23 mouse cellular contexts compared by ENCODE assay signal in genomic region chr5:40331237-40331636, GRCm38 (mm10).
DNase-seq lines count a peak whose midpoint lies in the region; ATAC-seq and TF ChIP-seq lines count a peak whose summit lies in the region.
"Had no signal": no experiment of that assay in that cellular context is flagged by ENCODE, and none has a peak within 500 bp of the region (broad histone marks: within the 10 kb centered on the region; RNA-seq: fewer than 3 reads in every experiment).

No protein-coding gene starts in this region.

- H3K9me3 ChIP-seq in midbrain, postnatal 0 days (ENCODE audit: low read length) = no peaks in the 10 kb centered on the region
- no peaks in the 10 kb centered on the region for H3K9me3 ChIP-seq in midbrain, embryonic 11.5 days (ENCODE audit: control insufficient read depth, low read length)
- H3K9me3 ChIP-seq: embryonic facial prominence, embryonic 13.5 days; hindbrain, embryonic 12.5 days; intestine, embryonic 15.5 days; liver, embryonic 12.5 days had no signal

- no peaks in the 10 kb centered on the region for H3K27me3 ChIP-seq in midbrain, postnatal 0 days (ENCODE audit: insufficient read depth, low read length)
- H3K27me3 ChIP-seq in midbrain, embryonic 11.5 days (ENCODE audit: control insufficient read depth, insufficient read depth, low read length) = no peaks in the 10 kb centered on the region
- H3K27me3 ChIP-seq in kidney, adult 2 months (replicated peaks; ENCODE audit: control insufficient read depth, insufficient read depth, low read length) = no peaks in the 10 kb centered on the region
- H3K27me3 ChIP-seq: embryonic facial prominence, embryonic 13.5 days; hindbrain, embryonic 12.5 days; intestine, embryonic 15.5 days; liver, embryonic 12.5 days; Patski had no signal

- WGBS in midbrain, postnatal 0 days = 61% methylated on average over 1 of the region's 1 CpGs
- WGBS in midbrain, embryonic 11.5 days = 79% methylated on average over 1 of the region's 1 CpGs
- WGBS in kidney, adult 2 months = 63% methylated on average over 1 of the region's 1 CpGs

- no peak overlapping the region for H3K27ac ChIP-seq in midbrain, postnatal 0 days (ENCODE audit: low read depth, low read length)
- no peak overlapping the region for H3K27ac ChIP-seq in midbrain, embryonic 11.5 days (ENCODE audit: low read depth, low read length)
- H3K27ac ChIP-seq in kidney, adult 2 months (ENCODE audit: insufficient read depth, low read depth, low read length) = no peak overlapping the region
- H3K27ac ChIP-seq: embryonic facial prominence, embryonic 13.5 days; hindbrain, embryonic 12.5 days; intestine, embryonic 15.5 days; layer of hippocampus, adult 2 months; liver, embryonic 12.5 days had no signal

- no peak for TF ChIP-seq POLR2A in kidney, adult 2 months (IDR thresholded peaks at IDR 0.05; ENCODE audit: low read depth, low read length)

- H3K4me1 ChIP-seq in midbrain, postnatal 0 days (ENCODE audit: insufficient read depth, low read length) = no peaks in the 10 kb centered on the region
- H3K4me1 ChIP-seq in midbrain, embryonic 11.5 days (ENCODE audit: control insufficient read depth, insufficient read depth, low read length) = no peaks in the 10 kb centered on the region; the same call in 1 of the 2 replicates
- no peaks in the 10 kb centered on the region for H3K4me1 ChIP-seq in kidney, adult 2 months (ENCODE audit: control insufficient read depth, insufficient read depth, low read length)
- H3K4me1 ChIP-seq: embryonic facial prominence, embryonic 13.5 days; hindbrain, embryonic 12.5 days; intestine, embryonic 15.5 days; liver, embryonic 12.5 days had no signal

- no peak overlapping the region for H3K4me3 ChIP-seq in midbrain, postnatal 0 days (ENCODE audit: low read depth, low read length)
- no peak overlapping the region for H3K4me3 ChIP-seq in midbrain, embryonic 11.5 days (ENCODE audit: low read depth, low read length)
- H3K4me3 ChIP-seq in kidney, adult 2 months (ENCODE audit: insufficient read depth, low read depth, low read length) = no peak overlapping the region
- H3K4me3 ChIP-seq: embryonic facial prominence, embryonic 13.5 days; hindbrain, embryonic 12.5 days; intestine, embryonic 15.5 days; layer of hippocampus, adult 2 months; liver, embryonic 12.5 days had no signal

- no peak overlapping the region for H3K9ac ChIP-seq in midbrain, postnatal 0 days (replicated peaks; ENCODE audit: low read length, poor library complexity, severe bottlenecking)
- H3K9ac ChIP-seq in midbrain, embryonic 11.5 days (ENCODE audit: low read length) = no peak overlapping the region
- H3K9ac ChIP-seq: embryonic facial prominence, embryonic 13.5 days; hindbrain, embryonic 12.5 days; intestine, embryonic 15.5 days; liver, embryonic 12.5 days; lung, embryonic 14.5 days had no signal

- ATAC-seq in midbrain, postnatal 0 days (ENCODE audit: low FRiP score) = no peak
- ATAC-seq in midbrain, embryonic 11.5 days (ENCODE audit: low FRiP score) = no peak
- ATAC-seq in CD4-positive, CD25-positive, alpha-beta regulatory T cell, adult 4 months = no peak
- ATAC-seq: intestine, embryonic 15.5 days; liver, embryonic 12.5 days; Patski had no signal

- TF ChIP-seq CTCF in midbrain, postnatal 0 days (IDR thresholded peaks at IDR 0.05) = no peak
- no peak for TF ChIP-seq CTCF in kidney, adult 2 months (conservative IDR thresholded peaks at IDR 0.05; ENCODE audit: insufficient read depth, insufficient read length, low read depth, low read length)

- no peaks in the 10 kb centered on the region for H3K36me3 ChIP-seq in midbrain, postnatal 0 days (ENCODE audit: insufficient read depth, low read length)
- no peaks in the 10 kb centered on the region for H3K36me3 ChIP-seq in midbrain, embryonic 11.5 days (ENCODE audit: control insufficient read depth, insufficient read depth, low read length)
- no peaks in the 10 kb centered on the region for H3K36me3 ChIP-seq in kidney, adult 2 months (ENCODE audit: control insufficient read depth, insufficient read depth, low read length)
- H3K36me3 ChIP-seq: embryonic facial prominence, embryonic 13.5 days; hindbrain, embryonic 12.5 days; intestine, embryonic 15.5 days; liver, embryonic 12.5 days had no signal

- DNase-seq in embryo, embryonic 10 days (ENCODE audit: low spot score) = peak; percentile 4
- no peak for DNase-seq in embryo, embryonic 9.5 days (ENCODE audit: extremely low spot score)
- DNase-seq in midbrain, postnatal 0 days (ENCODE audit: low spot score) = peak; percentile 9
- no peak for DNase-seq in midbrain, embryonic 11.5 days (ENCODE audit: low spot score, missing footprints)
- peak; percentile 13 for DNase-seq in forelimb bud, embryonic 11.5 days (ENCODE audit: low read depth, low spot score)
- no peak for DNase-seq in layer of hippocampus, adult 11-12 months (ENCODE audit: low spot score)
- DNase-seq in kidney, adult 2 months = no peak
- DNase-seq: adrenal gland, postnatal 14 days; cerebellum, adult 11-12 months; cerebellum, postnatal 14 days; heart, postnatal 10 days; layer of hippocampus, postnatal 36 days; lung, embryonic 14.5 days; lung, postnatal 36 days; thymus, postnatal 36 days had no signal

- H3K4me2 ChIP-seq in midbrain, postnatal 0 days (ENCODE audit: low read depth, low read length, poor library complexity, severe bottlenecking) = no peak overlapping the region
- no peak overlapping the region for H3K4me2 ChIP-seq in midbrain, embryonic 11.5 days
- H3K4me2 ChIP-seq: embryonic facial prominence, embryonic 13.5 days; heart, embryonic 11.5 days; hindbrain, embryonic 12.5 days; intestine, embryonic 15.5 days; liver, embryonic 12.5 days; lung, embryonic 14.5 days had no signal

Comparison
In these comparisons a context has a peak if more than half of its experiments do, and no peak if none do; other contexts are left out.
1. DNase-seq: peak in embryo, embryonic 10 days (single experiment), midbrain, postnatal 0 days (single experiment) and forelimb bud, embryonic 11.5 days (single experiment); none in embryo, embryonic 9.5 days (single experiment), midbrain, embryonic 11.5 days (single experiment), layer of hippocampus, adult 11-12 months (single experiment) and kidney, adult 2 months (single experiment).